Mouse (Mus musculus): ENCODE results near the gene Plekhn1.

Plekhn1 gene

DNA sequence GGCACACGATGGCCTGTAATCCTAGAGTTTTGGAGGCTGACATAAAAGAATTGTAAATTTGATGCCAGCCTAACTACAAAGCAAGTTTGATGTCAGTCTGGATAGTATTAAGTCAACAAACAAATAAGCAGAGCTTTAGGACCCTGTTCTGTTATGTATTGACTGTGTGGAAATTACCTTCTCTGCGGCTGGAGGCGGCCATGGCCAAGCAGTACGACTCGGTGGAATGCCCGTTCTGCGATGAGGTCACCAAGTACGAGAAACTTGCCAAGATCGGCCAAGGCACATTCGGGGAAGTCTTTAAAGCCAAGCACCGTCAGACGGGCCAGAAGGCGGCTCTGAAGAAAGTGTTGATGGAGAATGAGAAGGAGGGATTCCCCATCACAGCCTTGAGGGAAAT, 21.5 kb downstream of the Plekhn1 start:
- DNase-seq (ENCODE audit: low spot score) = no peak

DNA sequence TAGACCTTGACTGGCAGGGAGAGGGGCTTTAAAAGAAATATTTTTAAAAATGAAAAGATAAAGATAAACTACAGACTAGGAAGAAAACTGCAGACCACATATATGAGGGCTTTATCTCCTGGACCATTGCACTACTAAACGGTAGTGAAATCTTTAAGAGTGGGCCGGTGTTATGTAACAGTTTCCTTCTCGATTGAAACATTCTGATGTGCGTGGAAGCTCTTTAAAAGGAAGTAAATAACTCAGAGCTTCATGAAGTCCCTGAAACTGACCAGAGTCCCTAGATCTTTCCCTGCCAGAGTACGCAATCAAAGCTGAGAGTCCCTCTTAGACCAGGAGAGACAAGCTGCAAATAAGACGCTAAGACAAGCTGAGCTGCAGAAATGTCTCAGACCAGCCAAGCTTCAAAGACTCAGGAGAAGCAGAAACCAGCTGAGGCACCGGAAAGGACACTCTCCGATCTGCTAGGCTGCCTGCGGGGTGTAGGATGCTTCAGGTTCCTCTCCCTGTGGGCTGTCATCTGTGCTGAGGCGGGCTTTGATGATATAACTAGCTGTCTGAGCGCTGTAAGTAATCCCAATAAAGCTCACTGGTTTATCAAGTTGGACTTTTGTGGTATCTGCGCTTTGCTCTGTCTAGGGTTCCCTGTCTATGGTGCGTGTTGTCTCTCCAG, 24.6 kb downstream of the Plekhn1 start:
- DNase-seq (ENCODE audit: low spot score) = no peak

DNA sequence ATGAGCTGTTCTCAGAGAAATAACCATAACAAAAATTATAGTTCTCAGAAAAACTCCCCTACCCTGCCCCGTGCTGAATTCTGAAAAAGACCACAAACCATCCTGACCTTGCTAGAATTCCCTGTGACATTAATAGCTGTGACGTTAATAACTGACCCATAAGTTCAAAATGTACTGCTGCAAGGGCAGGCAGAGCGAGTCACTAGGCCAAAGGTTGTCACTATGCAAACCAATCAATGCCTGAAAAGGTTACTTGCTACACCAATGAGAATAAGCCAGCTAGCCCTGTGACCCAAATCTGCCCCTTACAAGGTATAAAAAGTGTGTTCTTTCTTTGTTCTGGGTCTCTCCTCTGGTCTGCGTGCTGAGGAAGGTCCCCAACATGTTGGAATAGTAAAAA, 25.8 kb downstream of the Plekhn1 start:
- DNase-seq (ENCODE audit: low spot score) = no peak

DNA sequence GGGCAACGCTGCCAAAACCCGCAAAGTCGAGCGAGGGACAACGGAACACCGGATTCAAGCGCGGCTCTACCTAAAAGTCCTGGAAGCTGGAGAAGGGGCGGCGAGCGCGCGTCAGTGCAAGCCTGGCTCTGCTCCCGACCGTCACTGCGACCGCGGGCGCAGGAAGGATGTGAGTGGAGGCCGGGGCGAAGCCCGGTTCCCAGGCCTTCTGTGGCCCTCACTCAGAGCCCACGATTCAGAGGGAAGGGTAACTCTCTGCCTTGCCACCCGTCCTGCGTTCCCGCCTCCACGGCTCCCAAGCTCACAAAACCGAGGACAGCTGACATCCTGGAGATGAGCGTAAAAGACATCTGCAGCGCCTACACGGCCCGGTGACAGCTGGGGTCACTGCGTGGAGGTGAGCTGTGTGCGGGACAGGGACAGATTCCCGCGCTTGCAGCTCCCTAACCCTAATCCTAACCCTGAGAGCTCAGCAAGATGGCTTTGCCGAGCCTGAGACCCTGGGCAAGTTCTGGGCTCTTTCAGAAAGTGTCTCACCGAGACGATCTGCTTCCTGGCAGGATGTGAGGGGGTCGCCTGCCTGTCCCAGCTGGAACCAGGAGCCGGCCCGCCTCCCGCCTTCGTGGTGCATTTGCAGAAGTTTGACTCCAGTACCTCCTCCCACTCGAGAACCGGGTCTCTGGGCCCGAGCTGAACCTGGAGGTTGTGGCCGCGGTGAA, 31.1 kb downstream of the Plekhn1 start:
- no peak for DNase-seq (ENCODE audit: low spot score)

DNA sequence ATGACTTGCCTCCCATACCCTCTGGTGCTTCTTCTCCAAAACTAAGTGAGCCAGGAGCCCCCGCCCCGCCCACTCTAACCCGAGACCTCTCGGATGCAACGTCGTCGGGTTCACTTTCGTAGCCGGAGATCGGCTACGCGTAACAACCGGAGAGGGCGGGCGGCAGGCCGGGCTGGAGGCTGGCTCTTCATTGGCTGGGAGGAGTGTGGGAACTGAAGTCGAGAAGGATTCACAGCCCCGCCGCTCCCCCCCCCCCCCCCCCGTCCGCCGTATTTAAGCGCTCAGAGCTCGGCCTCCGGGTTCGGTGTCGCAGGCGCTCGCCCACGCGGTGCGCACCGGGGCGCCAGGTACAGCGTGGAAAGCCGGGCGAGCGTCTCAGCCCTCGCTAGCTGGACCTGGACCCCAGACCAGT, 31.6 kb downstream of the Plekhn1 start, which contains the start of gene AW011738:
AW011738 (plus strand) TSS at position 304 of the 412 bp plus-strand sequence.
- no peak for DNase-seq (ENCODE audit: low spot score)

DNA sequence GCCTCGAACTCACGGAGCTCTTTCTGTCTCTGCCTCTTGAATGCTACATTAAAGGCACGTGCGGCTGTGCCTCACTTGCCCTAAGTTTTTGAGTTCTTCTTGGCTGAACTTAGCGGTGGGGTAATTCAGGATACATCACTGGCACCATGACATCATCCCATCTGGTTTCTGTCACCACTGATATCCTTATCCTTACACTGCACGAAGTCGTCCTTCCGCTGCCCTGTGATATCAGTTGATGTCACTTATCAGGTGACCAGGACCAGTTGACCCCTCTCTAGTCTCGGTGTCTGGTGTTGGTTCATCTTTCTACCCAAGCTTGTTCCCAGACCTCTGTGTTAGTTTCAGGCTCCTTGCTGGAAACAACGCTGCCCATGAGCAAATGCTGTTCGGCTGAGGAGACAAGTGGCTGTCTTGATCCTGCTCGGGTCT, 32.2 kb downstream of the Plekhn1 start:
- DNase-seq (ENCODE audit: low spot score) = no peak

DNA sequence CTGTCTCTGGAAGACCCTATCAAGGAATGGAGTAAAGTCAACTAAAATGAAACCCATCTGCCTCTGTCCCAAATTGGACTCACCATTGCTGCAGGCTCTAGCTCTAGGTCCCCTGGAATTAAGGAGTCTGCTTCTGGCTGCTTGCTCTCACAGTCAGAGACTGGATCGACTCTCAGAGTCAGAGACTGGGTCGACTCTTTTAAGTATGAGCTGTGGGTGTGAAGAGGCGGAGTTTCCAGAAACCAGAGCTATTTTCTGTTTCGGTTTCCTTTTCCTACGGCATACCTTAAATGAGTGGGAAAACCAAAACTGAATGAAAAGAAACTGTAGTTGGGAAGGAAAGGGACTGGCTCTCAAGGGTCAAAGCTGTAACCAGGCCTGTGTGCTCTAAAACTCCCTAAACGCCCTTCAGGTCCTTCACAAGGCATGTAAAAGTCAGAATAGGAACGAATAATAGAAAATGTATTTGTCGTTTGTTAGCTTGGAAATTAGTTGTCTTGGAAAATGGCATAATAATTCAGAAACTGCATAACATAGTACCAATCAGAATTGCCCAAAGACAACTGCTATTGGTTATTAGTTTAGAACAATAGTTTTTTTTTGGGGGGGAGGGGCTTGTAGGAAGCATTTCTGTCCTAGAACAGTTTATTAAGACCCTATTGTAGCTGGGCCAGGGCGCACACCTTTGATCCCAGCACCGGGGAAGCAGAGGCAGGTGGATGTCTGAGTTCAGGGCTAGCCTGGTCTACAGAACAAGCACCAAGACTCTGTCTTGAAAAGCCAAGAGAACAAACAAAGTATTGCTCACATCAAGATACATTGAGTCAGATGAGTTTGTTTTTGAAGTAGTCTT, 33.8 kb downstream of the Plekhn1 start, which contains the start of gene Isg15:
Isg15 (minus strand) TSS at position 196 of the 853 bp plus-strand sequence.
- no peak for DNase-seq (ENCODE audit: low spot score)

DNA sequence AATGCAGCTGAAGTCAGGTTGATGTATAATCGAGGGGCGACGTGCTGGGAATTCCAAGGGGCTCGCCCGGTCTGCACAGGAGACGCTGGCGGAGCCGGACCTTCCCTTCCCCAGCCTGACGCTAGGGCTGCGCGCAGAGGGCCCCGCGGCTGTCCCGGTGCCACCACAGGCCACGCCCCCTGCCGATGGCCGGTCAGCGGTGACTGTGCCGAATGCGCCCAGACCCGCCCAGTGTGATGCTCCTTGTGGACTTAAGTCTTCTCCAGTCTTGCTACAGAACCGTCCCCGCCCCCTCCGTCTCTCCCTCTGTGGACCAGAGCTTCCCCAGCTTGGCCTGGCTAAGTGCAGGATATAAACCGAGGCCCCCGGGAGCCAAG, 36.8 kb downstream of the Plekhn1 start:
- DNase-seq (ENCODE audit: low spot score) = peak; percentile 77

DNA sequence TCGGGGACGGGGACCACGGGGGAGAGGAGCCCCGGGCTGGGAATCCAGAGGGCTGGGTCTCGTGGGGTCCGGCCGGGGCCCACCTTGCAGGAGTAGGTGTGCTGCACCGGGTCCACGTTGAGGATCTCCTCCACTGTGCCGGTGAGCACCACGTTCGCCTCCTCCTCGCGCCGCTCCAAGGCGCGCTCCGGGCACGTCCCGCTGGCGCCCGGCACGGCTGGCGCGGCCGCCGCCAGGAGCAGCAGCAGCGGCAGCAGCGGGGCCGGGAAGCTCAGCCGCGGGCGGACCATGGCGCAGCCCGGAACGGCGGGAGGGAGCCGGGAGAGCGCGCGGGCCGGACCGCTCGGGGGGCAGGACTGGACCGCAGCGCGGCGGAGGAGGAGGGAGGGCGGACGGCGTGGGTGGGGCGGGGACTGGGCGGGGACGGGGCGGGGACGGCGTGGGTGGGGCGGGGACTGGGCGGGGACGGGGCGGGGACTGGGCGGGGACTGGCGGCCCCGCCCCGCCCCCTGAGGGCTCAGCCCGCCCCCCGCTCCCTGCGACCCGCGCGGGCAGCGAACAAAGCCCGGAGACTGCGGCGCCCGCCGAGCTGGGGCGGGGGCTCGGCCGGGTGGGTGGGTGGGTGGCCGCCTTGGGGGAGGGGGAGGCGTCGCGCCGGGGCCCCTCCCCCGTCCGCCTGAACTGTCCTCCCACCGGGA, 37.4 kb downstream of the Plekhn1 start, which contains the start of gene Agrn:
Agrn (minus strand) TSS at position 358 of the 698 bp plus-strand sequence.
- peak; percentile 61 for DNase-seq (ENCODE audit: low spot score)

DNA sequence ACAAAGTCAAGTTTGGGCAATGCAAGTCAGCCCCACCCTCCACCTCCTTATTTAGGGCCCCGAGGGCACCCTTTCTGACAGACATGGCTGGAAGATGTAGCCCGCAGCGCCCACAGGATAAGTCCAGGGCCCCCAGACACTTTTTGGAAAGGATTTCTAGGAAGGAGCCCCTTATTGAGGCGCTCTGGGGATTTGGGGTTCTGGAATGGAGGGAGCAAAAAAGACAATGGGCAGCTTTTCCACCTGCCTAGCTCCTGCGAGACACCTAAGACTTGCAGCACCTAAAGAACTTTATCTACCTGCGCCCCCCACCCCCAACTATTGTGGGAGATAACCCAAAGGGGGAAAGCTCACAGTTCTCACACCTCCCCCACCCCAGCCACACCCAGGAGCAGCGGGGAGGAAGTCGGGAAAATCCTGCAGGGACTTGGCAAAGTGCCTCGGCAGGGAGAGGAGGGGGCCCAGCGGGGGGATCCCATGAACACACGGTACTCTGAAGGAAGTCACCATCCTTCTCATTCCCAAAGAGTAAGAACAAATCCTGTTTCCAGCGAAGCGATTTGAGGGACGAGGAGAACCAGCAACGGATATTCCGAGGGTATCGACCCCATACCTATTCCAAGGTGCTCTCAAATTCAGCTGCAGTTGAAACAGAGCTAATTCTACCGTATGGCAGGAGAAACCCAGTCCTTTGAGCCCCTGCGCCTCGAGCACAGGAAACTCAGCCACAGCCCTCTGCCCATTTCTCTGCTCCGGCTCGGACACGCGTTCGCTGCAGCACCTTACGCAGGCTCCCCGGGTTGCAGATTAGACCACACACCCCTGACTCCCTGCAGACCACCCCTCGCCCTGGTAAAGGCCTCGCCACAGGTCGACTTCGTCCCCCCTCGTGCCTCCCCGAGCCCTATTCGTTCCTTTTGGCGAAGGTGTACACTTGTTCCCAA, 38.5 kb downstream of the Plekhn1 start:
- peak; percentile 33 for DNase-seq (ENCODE audit: low spot score)

DNA sequence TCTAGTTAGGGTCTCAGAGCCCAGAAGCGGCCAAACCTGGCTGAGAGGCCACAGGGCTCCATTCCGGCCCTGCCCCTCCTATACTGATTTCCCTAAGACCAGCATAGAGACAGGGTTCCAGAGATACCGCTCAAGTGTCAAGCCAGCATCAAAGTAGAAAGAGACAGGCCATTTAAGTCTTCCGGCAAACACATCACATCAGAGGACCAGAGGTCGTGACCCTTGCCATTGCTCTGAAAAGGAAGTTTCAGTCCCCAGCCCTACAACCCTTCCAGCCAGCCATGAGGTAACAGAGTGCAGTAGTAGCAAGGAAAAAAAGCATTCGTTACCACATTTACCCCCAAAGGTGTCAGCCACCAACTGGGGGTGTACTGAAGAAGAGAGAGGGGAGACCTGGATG, 40.3 kb downstream of the Plekhn1 start:
- no peak for DNase-seq (ENCODE audit: low spot score)

DNA sequence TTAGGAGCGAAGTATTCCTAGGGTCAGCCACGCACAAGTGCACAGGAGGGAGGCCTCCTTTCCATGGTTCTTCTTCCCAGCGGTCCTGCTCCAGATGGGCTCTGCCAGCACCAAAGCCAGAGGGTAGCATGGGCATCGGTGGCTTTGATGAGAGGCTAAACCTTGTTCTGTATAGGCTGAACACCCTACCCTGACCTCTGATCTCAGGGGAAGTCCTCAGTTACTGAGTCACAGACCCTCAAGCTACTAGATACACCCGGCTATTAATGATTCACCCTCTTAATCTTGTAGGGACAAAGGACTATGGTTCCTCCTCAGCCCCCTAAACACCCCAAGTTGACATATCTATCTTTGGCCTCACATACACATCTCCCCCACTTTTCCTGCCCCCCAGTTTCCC, 40.8 kb downstream of the Plekhn1 start:
- DNase-seq (ENCODE audit: low spot score) = no peak

DNA sequence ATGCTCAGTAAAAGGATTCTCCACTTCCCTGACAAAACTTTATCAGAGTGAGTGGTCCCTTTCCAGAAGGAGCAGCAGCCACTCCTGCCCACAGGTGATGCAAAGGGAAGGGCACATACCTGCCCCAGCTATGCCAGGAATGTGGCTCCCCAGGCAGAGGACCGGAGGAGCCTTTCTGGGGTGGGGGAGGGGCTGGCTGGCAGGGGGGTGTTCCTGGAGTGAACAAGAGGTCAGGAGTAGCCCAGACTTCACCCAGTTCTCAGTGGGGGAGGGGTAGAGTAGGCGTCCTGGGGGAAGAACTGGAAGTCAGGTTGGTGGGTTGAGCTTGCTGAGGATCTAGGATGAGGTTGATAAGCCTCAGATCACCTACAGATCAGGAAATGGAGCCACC, 41.5 kb downstream of the Plekhn1 start:
- no peak for DNase-seq (ENCODE audit: low spot score)

DNA sequence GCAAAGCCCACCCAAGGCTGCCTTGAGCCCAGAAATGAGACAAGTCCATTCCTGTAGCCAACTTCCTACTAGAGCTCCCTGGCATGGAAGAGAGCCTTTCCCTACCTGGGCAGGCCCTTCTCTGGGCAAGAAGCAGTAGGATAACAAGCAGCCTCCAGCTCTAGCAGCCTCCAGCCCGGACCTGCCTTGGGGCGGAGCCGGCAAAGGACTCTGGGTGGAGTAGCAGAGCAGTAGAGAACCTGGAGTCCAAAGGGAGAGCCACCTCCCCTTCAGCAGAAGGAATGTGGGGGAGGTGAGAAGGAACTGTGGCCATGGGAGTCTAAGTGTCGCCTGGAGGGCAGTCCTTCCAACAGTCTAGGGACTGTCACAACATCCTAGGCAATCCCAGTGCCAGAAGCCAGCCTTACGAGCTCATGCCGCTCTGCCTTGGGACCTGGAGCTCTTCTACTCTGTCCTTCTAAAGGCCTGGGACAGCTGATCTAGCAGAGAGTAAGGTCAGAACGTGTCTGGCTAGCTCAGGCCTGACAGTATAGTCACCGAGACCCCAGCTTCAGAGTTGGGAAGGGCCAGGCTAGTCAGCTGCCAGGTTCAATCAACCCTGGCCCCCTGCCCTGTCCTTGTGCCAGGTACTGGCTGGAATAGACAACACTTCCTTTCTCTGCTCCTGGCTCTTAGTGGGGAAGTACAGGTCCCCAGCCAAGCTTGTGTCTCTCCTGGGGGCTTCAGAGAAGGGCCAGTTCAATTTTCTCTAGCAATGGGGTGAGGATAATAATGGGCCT, 42.0 kb downstream of the Plekhn1 start:
- peak; percentile 36 for DNase-seq (ENCODE audit: low spot score)

DNA sequence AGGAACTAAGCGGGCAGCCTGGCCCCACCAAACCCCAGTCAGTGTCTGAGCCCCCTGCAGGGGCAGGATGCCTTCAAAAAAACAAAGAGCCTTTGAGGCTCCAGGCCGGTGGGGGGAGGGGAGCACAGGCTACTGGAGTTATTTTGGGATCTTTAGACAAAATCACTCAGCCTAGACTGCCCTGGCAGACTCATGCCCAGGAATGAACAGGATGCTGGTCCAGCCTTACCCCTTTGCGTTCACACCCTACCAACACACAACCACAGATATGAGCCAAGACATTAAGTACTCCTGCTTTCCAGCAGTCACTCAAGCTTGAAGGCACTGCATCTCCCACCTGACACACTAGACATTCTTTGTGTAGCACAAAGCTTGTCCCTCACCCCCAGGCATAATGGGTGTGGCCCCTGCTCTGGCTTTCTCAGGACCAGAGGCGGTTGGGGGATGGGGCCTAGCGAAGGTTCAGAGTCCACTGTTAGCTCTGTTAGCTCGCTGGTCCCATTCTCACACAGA, 45.8 kb downstream of the Plekhn1 start:
- DNase-seq (ENCODE audit: low spot score) = no peak

DNA sequence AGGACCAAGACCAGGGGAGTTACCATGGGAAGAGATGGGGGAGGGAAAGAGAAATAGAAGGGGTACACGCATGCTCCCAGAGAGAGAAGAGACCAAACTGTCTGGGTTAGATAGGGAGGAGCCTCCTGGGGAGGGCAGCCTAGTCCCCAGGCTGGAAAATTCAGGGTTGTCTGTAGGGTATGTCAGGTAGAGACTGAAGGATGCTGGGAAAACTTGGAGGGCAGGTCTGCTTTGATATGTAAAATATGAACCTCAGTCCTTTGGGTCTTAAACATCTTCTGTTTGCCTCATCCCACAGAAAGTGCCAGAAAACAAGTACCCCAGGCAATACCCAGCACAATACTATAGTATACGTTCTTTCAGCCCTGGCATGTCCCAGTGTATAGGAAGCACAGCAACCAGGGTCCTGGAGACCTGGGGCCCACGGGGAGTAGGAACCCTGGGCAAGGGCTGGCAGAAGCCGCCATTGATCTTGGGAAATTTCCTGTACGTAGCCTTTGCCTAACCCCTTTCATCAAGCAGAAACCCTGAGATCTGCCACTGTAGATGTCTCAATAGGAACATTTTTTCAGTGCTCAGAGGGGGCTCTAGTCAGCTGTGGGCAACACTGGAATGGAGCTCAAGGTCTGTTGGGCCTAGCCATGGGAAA, 46.4 kb downstream of the Plekhn1 start:
- DNase-seq (ENCODE audit: low spot score) = no peak

DNA sequence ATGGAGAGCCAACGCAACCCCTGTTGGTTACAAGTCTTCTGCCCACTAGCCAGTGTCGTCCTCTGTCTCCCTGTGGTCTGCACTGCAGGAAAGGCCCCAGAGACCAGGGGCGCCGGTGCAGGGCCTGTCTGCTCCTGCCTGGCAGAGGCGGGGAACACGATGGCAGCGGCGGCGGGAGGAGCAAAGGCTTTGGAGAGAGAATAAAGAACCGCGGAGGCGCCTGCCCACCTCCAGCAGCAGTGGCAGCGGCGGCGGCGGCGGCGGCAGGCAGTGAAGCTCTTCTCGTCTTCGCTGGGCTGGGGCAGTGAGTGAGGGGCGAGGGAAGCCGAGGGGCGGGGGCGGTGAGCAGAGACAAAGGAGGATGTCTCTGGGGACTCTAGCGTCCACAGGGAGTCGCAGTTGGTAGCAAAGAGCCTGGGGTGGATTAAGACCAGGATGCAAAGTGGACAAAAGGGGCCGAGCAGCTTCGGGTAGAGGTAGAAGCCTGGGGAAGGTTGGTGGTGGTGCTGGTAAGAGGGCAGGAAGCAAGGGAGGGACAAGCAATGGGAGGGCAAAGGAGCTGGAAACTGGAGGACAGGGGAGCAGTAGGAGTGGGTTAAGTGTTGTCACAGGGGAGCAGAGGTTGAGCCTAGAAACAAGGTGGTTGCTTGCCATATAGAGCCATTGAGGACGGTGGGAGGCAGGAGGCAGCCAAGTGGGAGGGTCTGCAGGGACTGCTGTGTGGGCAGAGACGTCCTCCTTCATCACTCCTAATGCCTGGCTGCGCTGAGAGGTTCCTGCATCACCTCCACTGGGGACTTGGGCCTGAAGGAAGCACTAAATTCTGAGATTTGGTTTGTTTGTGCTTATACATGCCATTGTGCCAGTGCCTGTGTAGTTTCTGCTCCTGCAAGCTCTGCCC, 48.5 kb downstream of the Plekhn1 start:
- DNase-seq (ENCODE audit: low spot score) = no peak

DNA sequence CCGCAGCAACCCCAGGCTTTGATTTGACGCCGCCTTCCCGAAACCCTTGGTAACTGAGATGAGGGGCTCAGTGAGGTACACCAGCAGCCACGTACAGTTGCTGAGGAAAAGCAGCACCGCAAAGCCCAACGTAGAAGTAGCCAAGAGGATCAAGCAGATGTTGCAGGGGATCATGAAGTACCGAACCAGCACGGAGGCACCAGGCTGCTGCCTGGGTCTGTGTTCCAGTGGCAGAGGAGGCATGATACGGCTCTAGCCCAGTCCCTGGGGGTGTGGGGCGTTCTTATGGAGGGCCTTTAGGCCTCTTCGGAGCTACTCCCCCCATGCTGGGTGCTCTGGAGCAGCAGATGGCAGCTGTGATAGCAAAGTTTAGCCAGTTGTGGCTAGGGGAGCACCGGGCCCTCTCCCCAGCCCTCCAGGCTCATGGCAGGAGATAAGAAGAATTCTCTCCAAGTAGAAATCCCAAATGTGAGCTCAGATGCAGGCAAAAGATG, 49.2 kb downstream of the Plekhn1 start:
- no peak for DNase-seq (ENCODE audit: low spot score)

Data from ovary, postnatal 14 days (tissue).